In the genomic region with DNA sequence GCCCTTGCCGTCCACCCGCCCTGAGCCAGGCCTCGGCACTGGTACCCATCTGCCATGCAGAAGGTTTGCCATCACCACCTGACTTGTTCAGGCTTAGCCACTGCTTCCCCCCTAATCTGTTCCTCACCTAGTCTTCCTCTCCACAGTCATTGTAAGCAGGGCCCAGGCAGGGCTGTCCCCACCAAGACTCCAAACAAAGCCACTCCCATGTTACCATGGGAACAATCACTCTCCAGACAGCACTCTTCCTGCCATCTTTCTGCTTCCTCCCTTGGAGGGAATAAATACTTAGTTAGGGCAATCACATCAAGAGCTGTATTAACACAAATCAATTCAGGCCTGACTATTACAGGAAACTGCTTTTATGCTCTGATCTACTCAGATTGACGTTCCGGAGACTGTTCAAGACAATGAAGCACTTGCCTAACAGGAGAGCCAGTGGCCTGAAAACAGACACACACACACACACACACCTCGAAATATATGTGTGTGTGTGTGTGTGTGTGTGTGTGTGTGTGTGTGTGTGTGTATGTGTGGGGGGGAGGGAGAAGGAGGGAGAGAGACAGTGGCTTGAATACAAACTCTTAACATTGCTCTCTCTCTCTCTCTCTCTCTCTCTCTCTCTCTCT, we compare ENCODE assay signal across 7 mouse cellular contexts. TPM values are rescaled to one million over a fixed set of nuclear protein-coding genes. Genes with fewer than 3 reads are reported as not detected.
DNase-seq lines count a peak whose midpoint lies in the region; ATAC-seq and TF ChIP-seq lines count a peak whose summit lies in the region.

No protein-coding gene starts in this region.

- H3K4me1 ChIP-seq in intestine, postnatal 0 days (replicated peaks; ENCODE audit: control insufficient read depth, insufficient read depth, low read length): no peaks in the 10 kb centered on the region

- no peak overlapping the region for H3K4me3 ChIP-seq in intestine, postnatal 0 days (ENCODE audit: low read depth, low read length)

- no peaks in the 10 kb centered on the region for H3K36me3 ChIP-seq in intestine, postnatal 0 days (ENCODE audit: control insufficient read depth, insufficient read depth)

- 18% methylated on average over 6 of the region's 6 CpGs for WGBS in intestine, postnatal 0 days

- H3K27me3 ChIP-seq in intestine, postnatal 0 days (replicated peaks; ENCODE audit: control insufficient read depth, insufficient read depth, low read length): no peaks in the 10 kb centered on the region

- no peak overlapping the region for H3K27ac ChIP-seq in intestine, postnatal 0 days (ENCODE audit: low read depth, low read length)

- peak; percentile 89 for ATAC-seq in common myeloid progenitor, adult 5-6 weeks (replicated peaks; ENCODE audit: low read depth, poor library complexity, severe bottlenecking)
- peak; percentile 82 for ATAC-seq in intestine, postnatal 0 days
- peak; percentile 41 for ATAC-seq in megakaryocyte, adult 5-6 weeks (ENCODE audit: poor library complexity, severe bottlenecking)

- H3K9ac ChIP-seq in intestine, postnatal 0 days (ENCODE audit: low read depth, low read length): no peak overlapping the region

- H3K9me3 ChIP-seq in intestine, postnatal 0 days (ENCODE audit: control insufficient read depth): no peaks in the 10 kb centered on the region

- H3K4me2 ChIP-seq in intestine, postnatal 0 days (replicated peaks; ENCODE audit: low read depth): no peak overlapping the region

- DNase-seq in heart, adult 18-20 months: peak; percentile 35 to 52
- no peak for DNase-seq in left cerebral cortex, adult 9 months (ENCODE audit: low spot score in 2 of 2)
- no peak for DNase-seq in gastrocnemius, adult 8-10 months (ENCODE audit: low spot score in 2 of 2)
- DNase-seq in right cerebral cortex, postnatal 36 days (ENCODE audit: low spot score in 2 of 2): no peak

- TF ChIP-seq CTCF in intestine, postnatal 0 days (IDR thresholded peaks at IDR 0.05; ENCODE audit: low read depth): no peak

RNA-seq across cellular contexts. Expression of a gene that starts 10.9 kb away (rescaled TPM):
- total RNA-seq in common myeloid progenitor, adult 5-6 weeks (2017): not detected in 2 replicates
- 1 to 10 TPM in 1 of 2 experiments, not detected in 1; 1.3 TPM for total RNA-seq in heart, adult 18-20 months (2021)
- 438 and 502 TPM in 2 replicates for polyA plus RNA-seq in intestine, postnatal 0 days (2015; fragmentation: Nextera tagmentation; extraction: Ambion mirVana)
- total RNA-seq in megakaryocyte, adult 5-6 weeks (2015): not detected in 2 replicates
- total RNA-seq in megakaryocyte, adult 5-6 weeks (2017): not detected in 2 replicates
- not detected for total RNA-seq in gastrocnemius, adult 8-10 months (2022)

RNA-seq across cellular contexts. Expression of a gene that starts 56.4 kb away (rescaled TPM):
- total RNA-seq in common myeloid progenitor, adult 5-6 weeks (2017): not detected in 2 replicates
- total RNA-seq in heart, adult 18-20 months (2021): under 1 TPM in 1 of 2 experiments, not detected in 1; 0.49 TPM
- 0.25 and 0.43 TPM in 2 replicates for polyA plus RNA-seq in intestine, postnatal 0 days (2015; fragmentation: Nextera tagmentation; extraction: Ambion mirVana)
- total RNA-seq in megakaryocyte, adult 5-6 weeks (2015): not detected in 2 replicates
- not detected in 2 replicates for total RNA-seq in megakaryocyte, adult 5-6 weeks (2017)
- not detected for total RNA-seq in gastrocnemius, adult 8-10 months (2022)

Comparison
In these comparisons a context has a peak if more than half of its experiments do, and no peak if none do; other contexts are left out.
1. DNase-seq: peak in heart, adult 18-20 months (2 of 2); none in left cerebral cortex, adult 9 months (0 of 2), gastrocnemius, adult 8-10 months (0 of 2) and right cerebral cortex, postnatal 36 days (0 of 2).
2. Peak in every context shown above with its lines, with median percentiles within 50 percentile points of each other: ATAC-seq.